Mouse (Mus musculus) forelimb bud, embryonic 11.5 days (tissue): ENCODE data around the gene Sipa1.
"Not testable (repeated sequence)": the region's sequence is repeated elsewhere in the genome, so short reads cannot be mapped to it uniquely, and the experiment has no call there.

ENCODE experiments used
- DNase-seq: peaks from one replicate; pipeline ENCODE4 v3.0.0-alpha.2; 2012; ENCODE audit warnings: low read depth, low spot score

The Sipa1 gene

DNA sequence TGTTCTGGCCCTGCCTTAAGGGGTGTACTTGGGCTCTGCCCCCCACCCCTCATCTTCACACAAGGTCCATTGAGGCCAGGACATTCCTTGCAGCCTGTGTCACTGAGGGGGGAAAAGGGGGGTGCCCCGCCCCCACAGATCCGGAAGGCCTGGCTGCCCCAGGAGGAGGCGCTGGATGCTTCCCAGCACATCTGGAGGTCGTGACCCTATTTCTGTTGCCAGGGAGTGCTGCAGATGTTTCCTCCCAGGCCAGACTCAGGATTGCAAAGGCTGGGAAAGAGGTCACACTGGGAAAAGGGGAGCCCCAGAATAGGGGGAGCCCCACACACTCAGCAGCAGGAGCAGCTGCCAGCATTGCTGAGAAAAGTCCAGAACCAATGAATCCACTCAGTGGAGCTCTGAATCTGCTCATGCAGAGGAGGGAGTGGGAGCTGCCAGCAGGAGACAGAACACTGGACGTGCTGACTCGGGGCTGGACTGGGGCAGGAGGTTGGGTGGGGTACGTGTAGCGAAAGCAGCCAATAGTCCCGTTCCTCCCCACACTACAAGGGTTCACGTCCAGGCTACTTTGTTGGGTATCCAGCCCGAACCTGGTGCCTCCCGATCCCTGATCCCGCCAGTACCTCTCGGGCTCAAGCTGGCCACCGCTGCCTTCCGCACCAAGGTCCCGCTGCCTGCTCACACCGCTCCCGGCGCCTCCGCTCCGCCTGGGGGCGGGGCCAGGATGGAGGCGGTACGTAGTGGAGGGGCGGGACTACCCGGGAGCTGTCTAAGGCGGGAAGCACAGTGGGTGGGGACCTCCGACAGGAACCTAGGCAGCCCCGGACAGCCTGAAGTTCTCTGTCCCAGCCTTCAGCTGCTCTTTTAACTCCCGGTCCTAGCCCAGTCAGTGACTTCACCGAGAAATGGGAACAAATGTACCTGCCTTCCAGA, at the start of gene Sipa1:
Sipa1 (minus strand) TSS at position 727 of the 933 bp plus-strand sequence.
- DNase-seq: peak; percentile 85

DNA sequence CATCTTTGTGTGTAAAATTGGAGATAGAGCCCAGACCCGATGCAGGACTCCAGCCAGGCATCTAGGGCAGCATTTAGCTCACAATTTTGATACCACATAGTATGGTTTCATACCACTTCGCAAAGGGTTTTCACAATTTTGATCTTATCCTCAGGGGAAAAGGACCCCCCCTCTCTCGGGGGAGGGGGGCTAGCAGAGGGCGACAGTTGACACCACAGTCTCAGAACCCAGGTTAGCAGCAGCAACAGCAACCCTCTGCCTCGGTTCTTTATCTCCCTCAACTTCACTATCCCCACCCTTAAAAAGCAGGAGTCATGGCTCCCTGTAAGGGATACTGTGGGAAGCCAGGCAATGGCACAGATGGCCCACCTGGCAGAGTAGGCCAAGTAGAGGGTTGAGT, 49.7 kb upstream of the Sipa1 start:
- DNase-seq: no peak

DNA sequence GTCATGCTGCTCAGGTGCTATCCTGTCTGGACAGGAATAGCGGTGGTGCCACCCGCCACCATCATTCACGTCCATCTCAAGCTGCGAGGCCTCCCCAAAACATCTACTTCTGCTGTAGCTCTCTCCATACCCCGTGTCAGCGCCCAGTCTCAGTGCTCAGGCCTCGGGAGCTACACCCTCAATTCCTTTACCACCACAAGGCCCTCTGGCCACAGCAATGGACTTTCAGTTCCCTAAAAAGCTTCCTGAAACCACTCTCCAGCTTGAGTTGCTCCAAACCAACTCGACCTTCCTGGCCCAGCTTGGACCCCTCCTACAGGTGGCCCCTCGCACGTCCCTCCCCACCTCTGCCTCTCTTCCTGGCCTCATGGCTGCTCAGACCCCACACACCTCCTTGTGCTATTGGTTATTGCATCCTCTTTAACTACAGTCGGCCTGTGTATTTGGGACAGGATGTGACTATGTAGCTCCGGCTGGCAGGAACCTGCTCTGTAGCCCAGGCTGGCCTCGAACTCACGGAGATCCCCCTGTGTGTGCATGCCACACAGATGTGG, 48.5 kb upstream of the Sipa1 start:
- no peak for DNase-seq

DNA sequence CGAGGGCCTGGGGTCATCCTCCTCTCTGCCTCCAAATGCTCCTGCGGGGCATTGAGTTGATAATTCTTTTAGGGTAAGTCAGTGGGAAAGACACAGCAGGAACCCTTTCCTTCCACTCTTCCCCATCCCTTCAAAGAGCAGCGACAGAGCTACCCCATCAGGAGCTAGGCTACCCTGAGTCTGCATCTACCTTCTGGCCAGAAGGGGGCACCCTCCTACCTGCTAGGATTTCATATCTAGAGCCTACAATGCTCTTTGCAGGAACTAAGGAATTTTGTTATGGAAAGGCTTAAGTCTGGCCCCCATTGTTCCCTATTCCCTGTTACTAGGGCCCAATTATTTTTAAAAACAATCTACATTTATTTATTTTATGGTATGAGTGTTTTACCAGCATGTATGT, 47.7 kb upstream of the Sipa1 start:
- peak; percentile 63 for DNase-seq

DNA sequence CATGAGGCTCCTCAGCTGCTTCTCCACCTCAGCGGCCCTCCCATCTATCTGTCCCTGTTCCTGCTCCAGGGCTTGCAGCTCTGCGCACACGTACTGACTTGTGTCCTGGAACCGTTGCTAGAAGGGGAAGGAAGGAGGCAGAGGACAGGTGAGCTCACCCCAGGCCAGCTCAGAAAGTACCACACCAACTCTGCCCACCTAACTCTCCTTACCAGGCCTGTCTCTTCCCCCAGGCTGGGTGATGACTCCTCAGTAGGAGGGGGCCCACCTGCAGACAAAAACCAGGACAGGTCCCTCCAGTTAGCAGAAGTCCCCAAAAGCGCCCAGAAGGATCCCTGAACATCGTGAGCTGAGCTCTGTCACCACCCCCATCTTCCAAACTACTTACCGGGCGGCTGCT, 47.1 kb upstream of the Sipa1 start:
- no peak for DNase-seq

DNA sequence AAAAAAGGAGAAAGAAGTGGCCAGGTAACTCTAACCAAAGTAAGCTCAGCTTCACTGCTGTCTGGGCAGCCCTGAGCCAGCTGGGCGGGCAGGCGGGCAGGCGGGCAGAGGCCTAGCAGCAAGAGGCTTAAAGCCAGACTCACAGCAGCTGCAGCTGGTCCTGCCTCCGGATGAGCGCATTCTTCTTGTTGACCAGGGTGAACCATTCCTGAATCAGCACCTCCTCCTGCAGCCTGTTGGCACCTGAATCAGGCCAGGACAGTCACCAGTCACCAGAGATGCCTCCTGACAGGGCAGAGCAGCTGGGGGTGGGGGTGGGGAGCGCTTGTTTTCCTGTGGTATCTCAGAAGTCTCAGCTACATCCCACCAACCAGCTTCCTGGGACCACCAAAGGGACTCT, 46.6 kb upstream of the Sipa1 start:
- no peak for DNase-seq

DNA sequence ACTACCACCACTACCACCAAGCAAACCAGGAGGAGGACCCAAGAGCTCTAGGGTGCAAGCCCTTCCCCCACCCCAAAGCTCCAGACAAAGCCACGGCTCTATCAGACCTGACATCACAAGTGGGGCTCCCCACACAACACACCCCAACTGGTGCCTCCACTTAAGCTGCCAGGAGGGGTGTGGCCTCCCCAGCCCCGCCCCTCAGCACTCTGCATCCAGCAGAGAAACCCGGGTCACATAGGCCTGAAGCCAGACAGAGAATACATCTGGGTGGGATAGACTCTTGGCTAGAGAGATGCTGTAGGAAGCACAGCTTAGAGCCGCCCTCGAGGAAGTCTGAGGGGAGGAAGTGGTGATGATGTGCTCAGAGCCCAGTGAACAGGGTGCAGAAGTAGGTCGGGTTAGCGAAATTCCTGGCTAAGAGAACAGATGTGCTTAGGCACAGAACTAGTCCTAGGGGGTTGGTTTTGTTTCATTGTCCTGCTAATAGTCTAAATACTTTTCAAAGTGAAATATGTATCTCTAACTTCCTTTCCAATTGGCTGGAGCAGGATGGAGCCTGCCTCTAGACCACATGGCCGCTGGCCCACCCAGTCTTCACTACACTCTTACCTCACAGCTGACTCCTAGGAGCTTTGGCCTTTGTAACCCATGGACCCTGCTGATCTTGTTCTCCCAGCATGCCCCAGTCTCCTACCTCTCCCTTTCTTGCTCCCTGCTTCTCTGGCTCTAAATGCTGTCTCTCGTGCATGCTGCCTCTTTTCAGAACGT, 41.5 kb upstream of the Sipa1 start:
- DNase-seq: no peak

DNA sequence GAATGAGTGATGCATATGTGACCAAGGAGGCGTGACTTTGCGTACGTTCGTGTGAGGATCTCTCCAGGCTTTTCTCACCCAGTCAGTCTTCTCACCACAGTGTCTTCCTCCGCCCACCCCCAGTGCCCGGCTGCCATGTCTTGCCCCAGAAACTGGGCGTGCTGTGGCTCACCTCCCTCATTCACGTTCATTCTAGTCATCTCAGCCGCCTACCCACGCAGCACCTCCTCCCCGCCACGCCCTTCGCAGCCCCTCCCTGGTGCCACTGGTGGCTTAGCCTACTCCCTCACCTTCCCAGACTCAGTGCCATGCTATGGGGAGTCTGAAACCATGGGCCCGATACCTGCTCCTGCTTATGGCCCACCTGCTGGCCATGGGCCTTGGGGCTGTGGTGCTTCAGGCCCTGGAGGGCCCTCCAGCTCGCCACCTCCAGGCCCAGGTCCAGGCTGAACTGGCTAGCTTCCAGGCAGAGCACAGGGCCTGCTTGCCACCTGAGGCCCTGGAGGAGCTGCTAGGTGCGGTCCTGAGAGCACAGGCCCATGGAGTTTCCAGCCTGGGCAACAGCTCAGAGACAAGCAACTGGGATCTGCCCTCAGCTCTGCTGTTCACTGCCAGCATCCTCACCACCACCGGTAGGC, 40.8 kb upstream of the Sipa1 start, which contains the start of gene Kcnk7:
Kcnk7 (plus strand) TSS at position 205 of the 638 bp plus-strand sequence.
- no peak for DNase-seq

DNA sequence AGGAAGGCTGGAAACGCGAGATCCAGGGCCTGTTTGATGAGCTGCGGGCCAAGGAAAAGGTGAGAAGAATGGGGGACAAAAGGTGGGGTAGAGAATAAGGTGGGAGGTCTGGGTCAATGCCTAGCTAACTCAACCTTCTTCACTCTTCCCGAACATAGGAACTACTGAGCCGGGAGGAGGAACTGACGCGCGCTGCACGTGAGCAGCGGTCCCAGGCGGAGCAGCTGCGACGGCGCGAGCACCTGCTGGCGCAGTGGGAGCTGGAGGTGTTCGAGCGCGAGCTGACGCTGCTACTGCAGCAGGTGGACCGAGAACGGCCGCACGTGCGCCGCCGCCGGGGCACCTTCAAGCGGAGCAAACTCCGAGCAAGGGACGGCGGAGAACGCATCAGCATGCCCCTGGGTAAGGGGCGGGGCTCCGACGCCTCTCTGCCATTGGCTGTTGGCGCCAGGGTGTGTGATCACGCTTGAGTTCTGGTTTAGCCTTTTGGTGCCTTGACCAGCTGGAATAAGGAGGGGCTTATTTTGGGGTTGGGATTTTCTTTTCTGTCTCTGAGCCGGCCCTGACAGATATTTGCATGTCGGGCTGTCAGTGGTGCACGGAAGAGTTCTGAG, 32.4 kb upstream of the Sipa1 start:
- peak; percentile 31 for DNase-seq

DNA sequence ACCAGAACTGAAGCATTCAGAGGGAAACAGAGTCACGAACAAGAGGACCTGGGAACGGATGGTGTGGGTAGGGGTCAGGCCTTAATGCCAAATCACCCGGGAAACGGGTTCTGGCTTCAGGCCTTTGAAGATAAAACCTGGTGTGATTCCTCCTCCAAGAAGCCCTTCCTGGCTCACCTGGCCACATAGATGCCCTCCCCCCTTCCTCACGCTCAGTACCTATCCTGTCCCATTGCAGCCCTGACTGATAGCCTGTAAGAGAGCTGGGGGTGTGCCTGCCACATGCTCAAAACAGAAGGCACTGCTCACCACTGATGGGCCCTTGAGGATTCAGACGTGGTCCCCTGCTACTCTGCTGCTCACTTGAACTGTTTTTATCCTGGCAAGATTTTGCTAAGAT, 30.3 kb upstream of the Sipa1 start:
- DNase-seq: no peak

DNA sequence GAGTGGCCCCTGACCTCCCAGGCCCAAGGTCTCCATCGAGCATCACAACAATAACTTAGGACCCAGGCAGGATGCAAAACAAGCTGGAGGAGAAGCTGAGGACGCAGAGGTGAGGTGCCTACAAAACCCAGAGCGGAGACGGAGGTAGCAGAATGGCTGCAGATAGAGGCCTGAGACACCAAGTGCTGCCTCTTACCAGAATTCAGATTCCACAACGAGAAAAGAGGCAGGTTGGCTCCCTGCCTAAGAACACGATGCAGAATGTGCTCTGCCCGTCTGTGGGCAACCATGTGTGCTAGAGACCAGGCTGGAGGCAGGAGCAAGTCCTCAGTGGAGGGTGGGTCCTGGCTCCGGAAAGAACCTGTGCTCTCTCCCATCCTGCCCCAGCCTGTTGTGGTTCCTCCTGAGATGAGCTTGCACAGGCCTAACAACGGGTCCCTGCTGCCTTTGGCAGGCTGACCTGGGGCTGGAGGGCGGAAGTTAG, 29.4 kb upstream of the Sipa1 start:
- no peak for DNase-seq

DNA sequence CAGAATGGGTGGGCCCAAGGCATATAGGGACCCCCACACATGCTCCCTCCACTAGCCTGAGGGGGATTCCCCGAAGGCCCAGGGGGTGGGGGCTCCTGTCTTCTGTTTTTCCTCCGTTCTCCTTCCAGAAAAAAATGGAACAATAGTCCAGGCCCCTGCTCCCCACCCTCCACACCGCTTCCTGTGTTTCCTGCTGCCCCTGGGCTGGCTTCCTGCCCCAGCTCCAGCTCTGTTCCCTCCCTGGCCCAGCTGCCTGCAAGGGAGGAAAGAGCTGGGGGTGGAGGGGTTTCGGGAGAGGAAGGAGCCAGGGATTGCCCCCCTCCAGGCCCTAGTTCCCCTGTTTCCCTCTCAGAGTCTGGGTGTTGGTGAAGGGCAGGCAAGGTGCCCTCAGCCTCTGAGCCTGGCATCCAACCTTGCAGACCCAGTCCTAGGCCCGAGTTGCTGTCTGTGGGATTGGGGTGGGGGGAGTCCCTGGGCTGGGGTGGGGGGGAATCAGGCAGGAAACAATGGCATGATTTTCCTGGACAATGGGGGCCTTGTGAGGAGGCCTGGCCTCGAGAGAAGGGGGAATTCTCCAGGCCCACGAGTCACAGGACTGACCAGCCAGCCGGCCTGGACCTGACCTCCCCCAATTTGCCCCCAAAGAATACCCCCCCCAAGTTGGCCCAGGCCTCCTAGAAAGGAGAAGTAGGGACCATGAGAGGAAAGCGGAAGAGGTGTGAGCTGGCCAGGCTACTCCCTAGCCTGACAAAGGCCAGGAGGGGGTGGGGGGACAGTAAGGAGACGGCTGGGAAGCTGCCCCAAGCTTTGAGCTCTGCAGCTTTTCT, 28.8 kb upstream of the Sipa1 start:
- DNase-seq: no peak

DNA sequence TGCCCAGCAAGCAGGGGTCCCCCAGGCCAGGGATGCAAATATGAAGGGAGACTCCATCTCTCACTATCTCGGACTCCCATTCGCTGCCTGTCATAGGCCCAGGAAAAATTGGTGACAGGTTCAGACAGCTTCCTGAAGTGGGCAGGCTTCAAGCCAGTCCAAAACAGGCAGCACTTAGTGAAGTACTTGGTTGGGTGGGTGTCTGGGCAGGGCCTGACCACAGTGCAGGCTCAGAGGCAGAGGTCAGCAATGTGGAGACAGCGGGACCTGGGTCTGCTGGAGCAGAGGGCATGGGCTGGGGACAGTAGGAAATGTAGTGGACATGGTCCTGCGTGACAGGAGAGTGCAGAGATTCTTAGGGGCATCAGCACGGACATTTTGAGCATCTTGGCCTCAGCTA, 28.1 kb upstream of the Sipa1 start:
- no peak for DNase-seq

DNA sequence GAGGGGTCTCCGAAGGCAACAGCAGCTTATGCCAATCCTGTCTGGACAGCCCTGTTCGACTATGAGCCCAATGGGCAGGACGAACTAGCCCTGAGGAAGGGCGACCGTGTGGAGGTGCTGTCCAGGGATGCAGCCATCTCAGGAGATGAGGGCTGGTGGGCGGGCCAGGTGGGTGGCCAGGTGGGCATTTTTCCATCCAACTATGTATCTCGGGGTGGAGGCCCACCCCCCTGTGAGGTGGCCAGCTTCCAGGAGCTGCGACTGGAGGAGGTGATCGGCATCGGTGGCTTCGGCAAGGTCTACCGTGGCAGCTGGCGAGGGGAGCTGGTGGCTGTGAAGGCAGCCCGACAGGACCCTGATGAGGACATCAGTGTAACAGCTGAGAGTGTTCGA, 26.8 kb upstream of the Sipa1 start:
- no peak for DNase-seq

DNA sequence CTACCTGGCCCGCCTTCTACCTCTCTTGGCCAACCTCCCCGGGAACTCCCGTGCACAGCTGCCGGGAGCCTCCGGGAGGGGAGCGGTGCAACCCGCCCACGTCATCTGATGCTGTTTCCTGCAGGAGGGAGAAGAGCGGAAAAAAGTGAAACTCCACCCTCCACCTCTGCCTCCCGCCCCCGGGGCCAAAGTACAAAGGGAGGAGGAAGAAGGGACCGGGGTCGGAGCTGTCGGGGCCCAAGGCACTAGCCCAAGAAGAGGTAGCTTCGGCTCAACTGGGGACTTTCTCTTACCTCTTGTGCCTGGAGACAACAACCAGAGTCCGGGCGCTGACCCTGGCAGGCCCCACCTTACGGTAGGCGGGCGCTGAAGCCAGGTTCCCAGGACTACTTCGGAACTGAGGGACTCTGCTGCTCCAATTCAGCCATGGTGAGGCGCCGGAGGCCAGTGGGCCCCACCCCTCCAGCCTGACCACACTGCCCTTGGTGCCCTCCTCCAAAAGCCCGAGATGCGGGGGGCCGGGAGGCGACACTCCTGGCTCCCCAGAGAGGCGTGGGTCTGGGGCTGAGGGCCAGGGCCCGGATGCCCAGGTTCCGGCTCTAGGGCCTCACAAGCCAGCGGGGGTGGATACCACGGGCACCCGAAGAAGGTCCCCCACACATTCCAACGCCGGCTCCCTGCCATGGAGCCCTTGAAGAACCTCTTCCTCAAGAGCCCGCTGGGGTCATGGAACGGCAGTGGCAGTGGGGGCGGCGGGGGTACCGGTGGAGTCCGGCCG, 26.2 kb upstream of the Sipa1 start:
- DNase-seq: peak; percentile 77

DNA sequence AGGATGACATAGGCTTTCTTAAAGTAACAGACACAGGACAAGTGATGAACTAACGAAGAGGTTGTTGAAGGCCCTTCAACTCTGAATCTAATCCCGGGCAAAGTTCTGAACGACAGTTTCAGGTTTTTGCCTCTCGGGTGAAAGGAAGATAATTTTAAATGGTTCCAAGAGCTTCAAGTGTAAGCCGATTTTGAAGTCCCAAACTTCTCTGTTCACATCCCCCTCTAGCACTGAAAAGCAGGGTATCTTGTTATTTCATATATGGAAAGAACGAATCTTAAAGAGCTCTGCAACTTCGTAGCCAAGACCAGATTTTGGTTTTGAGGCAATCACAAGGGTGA, 25.6 kb upstream of the Sipa1 start:
- no peak for DNase-seq

DNA sequence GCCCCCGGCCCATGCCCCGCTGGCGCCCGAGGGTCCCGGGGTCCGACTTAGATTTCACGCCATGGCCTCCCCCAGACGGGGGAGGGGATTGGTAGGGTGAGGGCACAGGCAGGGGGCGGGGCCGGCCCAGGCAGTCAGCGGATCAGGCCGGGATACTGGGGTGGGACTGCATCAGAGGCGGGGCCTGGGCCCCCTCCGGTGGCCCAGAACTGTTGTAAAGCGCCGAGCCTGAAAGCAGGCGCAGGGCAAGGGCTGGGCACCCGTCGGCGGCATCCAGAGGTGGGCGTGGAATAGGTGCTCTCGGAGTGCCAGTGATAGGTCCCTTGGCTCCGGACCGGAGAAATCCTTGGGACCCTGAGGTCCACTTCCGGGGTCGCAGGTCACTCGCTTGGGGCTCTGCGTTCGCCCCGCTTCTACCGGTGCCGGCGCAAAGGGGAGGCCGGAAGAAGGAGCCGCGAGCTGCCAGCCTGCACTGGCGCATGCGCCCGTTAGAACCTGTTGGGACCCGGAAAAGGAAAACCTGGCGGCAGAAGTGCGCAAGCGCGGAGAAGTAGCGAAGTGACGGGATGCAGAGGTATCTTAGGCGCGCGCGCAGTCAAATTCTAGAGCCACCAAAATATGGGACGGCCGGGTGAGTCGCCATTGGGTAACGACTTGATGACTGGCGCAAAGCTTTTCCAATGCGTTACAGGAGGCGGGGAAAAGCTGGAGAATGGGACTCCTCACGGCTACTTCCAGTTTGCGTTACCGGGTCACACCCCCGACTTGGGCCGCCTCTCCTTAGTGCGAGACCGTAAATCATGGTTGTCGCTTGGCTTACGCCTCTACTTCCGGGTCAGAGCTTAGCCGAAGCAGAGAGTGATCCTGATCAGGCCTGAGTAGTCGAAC, 24.9 kb upstream of the Sipa1 start, which contains the start of the genes Map3k11 and Pcnx3:
Map3k11 (plus strand) TSS at position 543 of the 888 bp plus-strand sequence.
Pcnx3 (minus strand) TSS at position 709 of the 888 bp plus-strand sequence.
- DNase-seq: peak; percentile 98

DNA sequence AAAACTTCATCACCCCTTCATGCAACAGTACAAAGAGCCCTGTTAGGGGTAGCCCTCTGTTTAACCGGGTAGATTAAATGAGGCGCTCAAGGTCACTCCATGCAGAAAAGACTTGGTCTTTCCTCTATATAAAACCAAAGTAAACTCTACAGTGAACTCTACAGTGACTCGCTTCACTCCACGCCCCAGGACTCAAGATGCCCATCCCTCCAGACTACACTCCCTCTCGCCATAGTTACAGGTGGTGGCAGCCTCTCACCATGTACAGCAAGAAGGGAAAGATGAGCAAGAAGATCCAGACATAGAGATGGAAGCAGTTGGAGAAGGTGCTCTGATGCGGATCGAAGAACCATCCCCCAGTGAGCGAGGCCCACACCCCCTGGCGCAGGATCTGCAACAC, 24.2 kb upstream of the Sipa1 start:
- no peak for DNase-seq

DNA sequence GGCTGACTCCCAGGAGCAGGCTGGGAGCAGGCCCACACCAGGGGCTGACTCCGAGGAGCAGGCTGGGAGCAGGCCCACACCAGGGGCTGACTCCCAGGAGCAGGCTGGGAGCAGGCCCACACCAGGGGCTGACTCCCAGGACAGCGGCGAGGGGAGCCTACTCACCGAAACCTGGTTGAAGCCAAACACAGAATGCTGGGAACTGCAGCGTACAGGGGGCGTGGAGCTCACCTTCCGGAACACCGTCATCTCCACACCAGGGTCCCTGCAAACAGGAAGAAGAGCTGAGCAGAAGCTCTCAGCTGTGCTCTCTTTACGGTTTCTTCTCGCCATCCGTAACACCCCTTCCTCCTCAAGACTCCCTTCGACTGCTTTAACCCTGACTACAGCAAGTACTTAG, 23.4 kb upstream of the Sipa1 start:
- not testable (repeated sequence) for DNase-seq
